Mouse (Mus musculus) CD4-positive helper T cell, adult 2 months (primary cell): ENCODE results near the gene Erp27.

Experiments used
- DNase-seq: peaks from one replicate; pipeline ENCODE4 v3.0.0-alpha.2; 2012; ENCODE audit warnings: low read depth, missing footprints, low spot score

Gene Erp27

DNA sequence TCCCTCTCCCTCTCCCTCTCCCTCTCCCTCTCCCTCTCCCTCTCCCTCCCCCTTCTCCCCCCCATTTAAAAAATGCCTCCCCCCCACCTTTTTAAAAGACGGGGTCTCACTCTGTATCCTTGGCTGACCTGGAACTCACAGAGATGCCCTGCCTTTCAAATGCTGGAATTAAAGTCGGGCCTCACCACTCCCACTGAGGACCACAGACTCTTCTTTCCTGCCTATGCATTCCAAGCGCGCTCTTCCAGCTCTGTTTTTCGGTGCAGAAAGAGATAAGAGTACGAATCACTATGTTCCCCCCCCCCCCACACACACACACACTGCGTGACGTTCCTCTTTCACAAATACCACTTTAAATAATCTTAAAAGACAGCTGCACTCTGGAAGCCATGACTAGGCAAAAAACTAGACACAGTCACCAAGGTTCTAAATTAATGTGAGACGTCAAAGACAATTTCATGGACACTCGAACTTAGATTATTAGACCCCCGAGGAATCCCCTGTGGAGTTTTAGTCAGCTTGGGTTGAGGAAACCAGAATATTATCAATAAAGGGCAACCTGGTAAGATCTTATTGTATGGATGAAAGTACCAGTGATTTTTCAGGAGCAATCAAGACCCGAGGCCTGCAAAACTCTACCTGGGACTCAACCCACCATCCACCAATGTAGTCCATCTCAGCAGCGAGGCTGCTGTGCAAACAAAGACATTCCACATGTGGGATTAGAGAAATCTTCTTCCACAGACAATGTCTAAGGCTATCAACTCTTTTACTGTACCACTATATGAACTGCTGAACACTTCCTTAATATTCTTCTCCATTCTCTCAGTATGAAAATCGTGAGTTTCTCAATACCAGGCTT is 17.6 kb upstream of the Erp27 start:
- peak; percentile 50 for DNase-seq

DNA sequence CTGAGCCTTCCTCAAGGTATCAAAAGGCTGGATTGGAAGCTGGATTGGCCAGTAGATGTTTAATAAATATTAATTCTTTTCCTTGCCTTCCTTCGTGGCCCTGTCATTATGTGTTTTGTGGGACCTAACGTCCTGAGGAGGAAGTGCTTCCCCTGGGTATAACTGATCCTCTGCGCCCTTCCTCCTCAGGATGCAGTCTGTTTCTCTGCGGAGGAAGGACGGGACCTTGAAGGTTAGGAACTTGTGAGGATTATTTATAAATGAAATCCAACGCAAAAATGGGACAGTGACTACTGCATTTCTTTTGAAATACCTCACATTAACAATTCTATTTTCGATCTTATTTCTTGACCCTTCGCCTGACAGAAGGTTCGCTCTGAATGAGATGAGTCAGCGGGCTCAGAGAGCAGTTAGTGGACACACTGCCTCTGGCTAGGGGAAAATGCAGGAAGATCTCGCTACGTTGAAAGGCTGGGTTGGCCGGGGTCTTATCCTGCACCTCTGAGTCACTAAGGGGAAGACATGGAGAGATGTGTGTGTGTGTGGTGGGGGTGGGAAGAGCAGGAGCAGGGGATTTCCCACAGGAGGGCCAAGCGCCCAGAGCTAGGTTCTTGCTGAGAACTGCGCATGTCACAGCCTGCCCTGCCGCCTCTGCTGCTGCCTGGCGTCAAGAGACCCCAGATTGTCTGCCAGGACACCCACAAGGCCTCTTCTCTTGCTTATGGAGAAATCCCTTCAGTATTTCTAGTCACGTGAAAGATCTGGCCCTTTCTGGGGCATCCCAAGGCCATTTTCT is 16.5 kb upstream of the Erp27 start:
- DNase-seq = peak; percentile 77

DNA sequence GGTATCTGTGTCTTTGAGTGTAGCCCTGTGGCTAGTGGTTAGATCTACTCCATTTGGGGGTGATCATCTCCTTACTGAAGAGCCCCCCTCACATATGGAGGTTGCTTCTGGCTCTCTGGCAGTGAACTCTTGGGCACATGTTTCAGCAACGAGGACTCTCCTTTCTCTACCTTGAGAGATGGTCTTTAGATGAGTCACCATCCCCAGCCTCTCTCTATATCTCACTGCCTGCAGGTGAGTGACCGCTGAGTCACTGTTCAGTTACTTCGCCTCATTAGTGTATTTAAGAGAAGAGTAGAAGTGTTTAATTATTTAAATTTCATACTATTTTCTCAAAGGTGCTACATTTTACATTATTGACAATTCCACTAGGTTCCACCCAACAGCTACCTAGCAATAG is 15.1 kb upstream of the Erp27 start:
- DNase-seq = no peak

DNA sequence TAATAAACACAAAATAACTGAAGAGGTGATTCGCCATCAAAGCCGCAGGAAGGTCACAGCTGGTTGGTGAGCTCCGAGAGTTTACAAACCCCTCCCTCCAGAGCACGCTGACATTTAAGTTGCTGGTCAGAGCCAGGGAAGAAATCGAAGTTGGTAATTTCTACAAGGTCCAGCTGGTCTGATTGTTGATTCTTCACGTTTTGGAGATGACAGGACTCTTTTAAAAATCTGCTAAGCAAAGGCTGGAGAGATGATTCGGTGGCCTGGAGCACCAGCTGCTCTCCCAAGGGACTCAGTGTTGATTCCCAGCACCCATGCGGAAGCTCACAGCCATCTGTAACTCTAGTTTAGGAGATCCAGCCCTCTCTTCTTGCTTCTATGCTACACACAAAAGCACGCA is 14.4 kb upstream of the Erp27 start:
- no peak for DNase-seq

DNA sequence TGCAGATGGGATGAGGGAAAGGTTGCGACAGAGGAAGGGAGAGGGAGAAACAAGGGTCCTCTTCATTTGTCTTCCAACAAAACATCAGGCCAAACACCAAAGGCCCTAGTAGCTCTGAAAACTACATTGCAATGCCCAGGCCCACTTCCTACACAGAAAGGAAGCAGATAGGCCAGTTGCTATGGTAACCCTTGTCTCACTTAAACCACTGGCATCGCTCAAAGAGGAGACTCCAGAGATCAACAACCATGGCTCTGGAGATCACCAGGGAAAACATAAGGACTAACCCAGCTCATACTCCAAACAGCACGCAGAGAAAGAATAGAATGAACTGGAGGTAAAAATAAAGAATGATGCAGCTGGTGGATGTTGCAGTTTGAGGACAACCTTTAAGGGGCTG is 13.3 kb upstream of the Erp27 start:
- DNase-seq = peak; percentile 67

DNA sequence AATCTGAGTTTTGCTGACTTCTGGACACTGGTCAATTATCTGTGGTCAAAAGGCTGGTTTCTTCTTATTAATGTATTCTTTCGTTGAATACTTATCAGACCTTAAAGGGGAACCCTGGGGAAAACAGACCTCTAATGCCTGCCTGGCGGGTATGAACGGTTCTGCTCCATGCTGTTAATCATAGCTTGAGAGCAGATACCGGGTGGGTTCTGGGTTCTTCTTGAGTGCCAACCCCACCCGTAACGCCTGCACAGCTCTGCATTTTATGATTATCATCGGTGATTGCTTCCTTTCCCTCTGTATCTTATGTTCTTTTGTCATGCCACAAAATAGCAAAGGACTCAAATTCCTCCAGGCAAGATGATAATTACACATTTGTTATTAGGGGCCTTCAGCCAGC is 12.1 kb upstream of the Erp27 start:
- DNase-seq = no peak

DNA sequence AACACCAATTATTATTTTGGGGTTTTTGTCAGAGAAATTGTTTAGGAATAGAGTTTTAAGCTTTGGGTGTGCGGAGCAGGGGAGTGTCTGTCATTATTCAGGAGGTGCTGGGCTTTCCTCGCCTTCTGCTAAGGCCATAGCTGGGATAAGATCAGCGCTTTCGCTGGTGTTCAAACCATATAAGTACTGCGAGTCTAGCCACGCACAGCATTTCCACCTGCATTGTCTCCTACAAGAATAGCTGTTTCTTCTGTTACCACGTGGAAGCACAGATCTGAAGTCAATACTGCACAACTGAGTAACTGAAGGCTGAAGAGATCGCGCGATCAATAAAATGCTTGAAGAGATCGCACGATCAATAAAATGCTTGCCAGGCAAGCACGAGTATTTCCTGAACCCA is 9.3 kb upstream of the Erp27 start:
- DNase-seq = peak; percentile 44

DNA sequence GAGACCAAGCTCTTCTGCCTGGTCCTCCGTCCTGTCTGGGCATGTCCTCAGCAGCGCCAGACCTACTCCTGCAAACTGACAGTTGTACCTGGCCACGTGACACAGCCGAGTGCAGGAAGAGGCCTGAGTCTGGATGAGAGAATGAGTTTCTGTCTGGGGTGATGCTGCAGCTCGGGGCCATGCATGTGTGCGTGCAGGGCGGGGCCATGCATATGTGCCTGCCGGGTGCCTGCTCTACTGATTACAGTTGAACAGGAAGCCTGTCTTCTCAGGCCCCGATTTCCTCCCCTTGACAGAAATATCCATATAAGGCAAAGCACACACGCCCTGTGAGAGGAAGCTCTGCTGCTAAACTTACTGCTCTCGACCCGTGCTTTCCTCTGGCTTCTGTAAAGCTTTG is 8.7 kb upstream of the Erp27 start:
- DNase-seq = peak; percentile 92

DNA sequence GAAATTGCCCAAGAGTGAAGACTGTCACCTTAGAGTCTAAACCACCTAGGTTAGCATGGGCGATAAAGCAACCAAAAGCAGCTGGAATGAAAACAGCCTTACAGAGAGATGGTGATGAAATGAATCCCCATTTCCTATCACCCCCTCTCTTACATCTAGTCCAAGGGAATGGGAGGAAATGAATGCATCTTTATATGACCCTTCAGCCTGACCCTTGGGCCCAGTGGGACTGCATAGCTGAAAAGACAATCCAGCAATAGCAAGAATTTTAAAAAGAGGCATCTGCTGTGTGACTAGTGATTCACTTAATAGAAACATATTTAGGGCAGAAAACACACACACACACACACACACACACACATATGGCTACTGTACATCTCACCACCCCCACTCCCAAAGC is 5.6 kb upstream of the Erp27 start:
- DNase-seq = no peak

DNA sequence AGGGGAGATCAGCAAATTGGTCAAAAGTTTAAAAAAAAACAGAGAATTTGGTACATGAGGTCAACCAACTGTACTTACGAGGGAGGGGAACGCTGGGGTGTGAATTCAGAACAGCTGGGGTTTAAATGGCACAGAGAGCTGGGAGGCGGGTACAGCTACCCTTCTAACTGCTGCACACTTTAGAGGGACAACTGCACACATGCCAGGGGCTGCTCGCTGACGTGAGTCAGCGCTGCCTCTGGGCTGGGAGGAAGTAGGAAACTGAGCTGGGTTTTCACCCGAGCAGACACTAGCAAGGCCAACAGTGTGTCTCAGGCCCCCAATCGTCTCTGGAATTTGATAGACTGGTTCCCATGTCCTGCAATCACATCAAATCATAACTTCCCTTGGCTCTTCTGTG is 3.1 kb upstream of the Erp27 start:
- no peak for DNase-seq

DNA sequence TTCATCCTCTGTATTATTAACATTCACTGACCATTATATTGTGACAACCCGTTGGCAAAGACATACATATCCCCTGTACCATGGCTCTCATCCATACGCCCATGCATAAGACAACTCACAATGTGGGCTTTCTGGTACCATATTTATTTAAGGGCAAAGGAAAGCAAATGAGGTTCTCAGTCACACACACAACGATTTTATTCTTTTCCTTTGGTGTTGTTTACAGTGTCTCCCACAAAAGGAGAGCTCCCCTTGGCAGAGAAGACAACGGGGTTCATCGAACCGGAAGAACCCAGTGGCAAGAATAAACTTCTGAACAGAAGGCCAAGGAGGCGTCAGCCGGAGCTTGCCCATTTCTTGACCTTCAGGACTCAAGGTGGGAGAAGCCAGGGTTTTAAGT is 1.6 kb upstream of the Erp27 start, which contains the start of gene Pde6h:
TSS of gene Pde6h (plus strand) at position 301 of the 400 bp plus-strand sequence.
- no peak for DNase-seq

DNA sequence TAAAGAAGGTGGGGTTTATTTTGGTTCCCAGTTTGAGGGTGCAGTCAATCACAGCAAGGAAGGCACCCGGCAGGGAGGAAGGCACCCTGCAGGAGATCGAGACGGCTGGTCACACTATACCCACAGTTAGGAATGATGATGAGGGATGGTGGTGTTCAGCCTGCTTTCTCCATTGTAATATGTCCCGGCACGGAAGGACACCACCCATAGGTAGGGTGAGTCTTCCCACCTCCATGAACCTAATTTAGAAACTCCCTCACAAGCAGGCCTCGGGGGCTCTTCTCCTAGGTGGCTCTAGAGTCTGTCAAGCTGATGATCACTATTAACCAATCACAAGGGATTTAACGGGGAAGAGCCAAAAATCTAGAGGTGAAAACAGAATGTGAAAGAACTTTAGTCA is 891 bp upstream of the Erp27 start:
- DNase-seq = no peak

DNA sequence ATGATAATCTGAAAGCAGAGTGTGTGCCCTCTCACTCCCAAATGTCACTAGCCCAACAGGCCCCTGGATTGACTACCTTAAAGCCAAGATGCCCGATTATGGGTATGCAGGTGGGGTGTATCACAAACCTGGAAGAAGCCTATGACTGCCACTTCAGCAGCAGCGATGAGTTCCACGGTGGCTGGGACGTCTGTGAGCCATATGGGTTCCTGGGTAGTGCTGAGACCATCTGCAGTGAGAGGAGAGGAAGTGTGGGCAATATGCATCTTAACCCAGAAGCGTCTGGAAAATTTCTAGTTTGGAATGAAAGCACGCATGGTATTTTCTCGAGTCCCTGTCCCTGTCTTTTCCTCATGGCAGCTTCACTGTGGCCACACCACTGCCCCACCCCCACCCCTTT is 379 bp downstream of the Erp27 start:
- no peak for DNase-seq

DNA sequence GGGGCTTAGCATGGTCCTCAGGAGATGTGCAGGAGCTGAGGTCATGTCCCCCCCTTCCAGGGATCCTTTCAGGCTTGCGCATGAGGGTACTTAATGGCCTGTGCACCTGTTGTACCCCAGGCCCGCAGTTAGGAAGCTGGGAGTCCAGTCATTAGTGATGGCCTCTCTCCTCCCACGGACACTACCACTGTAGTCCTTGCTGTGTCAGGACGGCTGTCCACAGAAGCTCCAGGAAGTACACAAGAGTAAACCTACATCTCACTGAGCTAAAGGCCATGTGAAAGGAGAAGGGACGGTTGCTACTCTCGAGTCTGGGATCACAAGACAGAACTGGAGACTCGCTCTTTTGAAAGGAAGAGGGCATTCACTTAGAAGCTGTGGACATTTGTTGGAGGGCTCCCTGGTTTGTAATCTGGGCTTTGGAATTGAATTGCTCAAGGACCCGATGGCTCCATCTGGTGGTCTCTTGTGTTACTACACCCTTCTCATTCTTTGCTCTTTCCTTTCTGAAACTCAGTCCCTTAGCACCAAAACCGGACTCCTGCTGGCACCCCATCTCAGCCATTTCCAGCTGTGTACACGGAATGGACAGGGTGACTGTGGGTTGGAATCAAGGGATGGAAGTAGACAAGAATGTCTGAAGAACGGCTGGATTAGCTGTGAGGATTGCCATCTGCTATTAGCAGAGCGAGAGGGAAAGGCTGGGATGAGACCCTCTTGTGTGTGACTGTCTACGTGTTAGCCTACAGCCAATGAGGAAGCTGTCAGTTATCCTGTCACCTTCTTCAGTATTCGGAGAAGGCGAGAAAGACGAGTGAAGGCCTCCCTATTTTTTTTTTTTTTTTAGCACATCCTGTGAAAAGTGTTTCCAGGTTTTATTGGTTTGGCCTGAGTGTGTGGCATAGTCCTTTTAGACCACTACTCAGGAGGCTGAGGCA is 1.4 kb downstream of the Erp27 start:
- DNase-seq = peak; percentile 67

DNA sequence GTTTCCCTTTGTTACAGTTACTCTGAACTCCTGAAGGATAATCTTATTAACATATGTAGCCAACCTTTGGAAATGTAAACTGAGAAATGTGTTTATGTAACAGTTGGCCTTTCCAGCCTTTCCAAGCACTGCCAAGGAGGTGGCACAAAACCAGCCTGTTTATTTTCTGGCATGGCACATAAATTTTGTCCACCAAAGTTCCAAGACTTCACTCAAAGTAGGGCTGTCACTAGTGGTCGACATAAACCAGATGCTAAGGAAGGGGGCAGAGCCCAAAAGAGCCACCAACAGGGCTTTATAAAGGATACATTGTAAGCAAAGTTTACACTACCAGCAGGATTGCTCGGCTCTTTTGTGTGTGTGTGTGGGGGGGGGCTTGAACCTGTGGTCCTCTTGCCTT is 4.1 kb downstream of the Erp27 start:
- DNase-seq = no peak

DNA sequence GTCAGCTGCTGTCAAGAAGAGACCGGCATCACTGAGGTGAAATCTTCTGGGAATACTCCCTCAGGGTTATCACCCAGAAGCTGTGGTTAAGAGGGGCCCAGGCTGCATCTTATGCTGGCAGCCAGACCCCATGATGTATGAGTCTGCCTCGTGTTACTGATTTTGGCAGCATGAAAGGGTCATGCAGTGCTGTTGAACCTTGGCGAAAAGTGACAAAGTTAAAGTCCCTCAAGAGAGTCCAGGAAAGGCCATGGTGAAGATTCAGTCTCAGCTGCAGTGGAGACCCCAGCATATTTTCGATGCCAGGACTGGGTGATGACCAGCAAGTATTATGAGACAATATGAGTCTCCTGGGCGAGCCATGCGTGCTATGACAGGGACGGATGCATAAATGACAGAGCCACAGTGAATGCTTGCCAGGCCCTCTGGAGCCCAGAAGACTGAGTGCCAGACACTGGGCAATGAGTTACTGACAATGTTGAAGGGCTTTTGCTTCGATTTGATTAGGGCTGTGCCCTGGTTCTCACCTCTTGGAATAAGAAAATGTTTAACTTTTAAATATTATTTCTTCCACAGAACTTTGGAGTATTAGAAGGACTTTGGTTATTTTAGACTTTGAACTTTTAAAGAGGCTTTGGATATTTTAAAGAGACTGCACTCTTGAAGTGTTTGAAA is 6.1 kb downstream of the Erp27 start:
- no peak for DNase-seq

DNA sequence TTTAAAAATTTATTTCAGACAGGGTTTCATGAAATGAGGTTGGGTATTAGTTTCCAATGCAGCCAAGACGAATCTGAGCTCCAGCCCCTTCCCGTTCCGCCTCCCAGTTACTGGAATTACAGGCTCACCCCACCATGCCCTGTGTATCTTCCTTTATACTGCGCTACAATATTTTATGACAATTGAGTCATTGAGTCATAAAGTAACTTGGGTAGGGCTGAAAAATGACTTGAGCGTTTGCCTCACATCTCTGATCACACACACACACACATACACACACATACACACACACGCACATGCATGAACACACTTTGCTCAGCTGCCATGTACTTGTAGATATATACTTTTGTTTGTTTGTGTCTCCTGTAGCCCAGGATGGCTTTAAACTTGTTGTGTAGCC is 7.7 kb downstream of the Erp27 start:
- DNase-seq = no peak

DNA sequence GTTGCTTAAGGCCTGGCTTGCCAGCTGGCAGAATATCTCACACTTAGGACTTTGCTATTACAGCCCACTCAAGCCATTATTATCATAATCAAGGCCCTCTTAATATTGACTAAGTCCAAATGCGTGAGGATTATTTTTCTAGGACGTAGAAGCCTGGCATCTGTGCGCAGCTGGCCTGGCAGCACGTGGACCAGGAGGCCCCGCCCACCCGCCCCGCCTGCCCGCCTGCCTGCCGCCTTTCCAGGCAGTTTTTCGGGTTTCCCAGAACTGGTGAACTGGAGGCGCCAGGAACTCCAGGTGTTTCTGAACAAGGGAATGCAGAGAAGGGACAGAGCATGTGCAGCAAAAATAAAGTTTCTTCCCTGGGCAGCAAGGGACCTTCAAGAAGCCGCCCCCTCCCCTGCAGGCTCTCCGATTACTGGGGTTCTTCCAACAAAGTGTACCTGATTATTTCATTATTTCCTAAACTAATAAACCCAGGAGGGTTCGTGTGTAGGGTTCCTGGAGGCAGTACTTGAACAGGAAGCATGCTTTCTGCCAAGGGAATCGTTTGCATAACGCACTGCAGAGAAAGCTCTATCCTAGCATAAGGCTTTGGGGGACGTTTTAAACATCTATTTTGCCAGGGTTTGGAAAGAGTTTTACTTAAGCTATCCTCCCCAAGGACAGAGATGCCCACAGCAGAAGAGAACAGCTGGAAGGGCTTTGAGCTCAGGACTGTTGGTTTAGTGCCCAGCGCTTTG is 8.4 kb downstream of the Erp27 start:
- no peak for DNase-seq

DNA sequence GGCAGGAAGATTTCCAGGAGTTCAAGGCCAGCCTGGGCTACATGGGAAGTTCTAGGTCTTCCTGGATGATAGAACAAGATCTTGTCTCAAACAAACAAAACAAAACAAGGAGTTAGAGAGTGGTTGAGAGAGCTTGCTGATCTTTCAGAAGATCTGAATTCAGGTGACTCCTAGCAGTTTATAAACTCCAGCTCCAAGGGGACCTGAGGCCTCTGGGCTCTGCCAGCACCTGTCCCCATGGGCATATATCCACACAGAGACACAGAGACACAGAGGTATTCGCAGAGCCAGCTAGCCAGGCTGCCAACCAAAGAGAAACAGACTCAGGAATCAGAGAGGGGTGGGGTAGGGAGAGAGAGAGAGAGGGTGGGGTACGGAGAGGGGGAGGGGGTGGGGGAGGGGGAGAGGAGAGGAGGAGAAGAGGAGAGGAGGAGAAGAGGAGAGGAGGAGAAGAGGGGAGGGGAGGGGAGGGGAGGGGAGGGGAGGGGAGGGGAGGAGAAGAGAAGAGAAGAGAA is 9.2 kb downstream of the Erp27 start:
- DNase-seq = no peak

DNA sequence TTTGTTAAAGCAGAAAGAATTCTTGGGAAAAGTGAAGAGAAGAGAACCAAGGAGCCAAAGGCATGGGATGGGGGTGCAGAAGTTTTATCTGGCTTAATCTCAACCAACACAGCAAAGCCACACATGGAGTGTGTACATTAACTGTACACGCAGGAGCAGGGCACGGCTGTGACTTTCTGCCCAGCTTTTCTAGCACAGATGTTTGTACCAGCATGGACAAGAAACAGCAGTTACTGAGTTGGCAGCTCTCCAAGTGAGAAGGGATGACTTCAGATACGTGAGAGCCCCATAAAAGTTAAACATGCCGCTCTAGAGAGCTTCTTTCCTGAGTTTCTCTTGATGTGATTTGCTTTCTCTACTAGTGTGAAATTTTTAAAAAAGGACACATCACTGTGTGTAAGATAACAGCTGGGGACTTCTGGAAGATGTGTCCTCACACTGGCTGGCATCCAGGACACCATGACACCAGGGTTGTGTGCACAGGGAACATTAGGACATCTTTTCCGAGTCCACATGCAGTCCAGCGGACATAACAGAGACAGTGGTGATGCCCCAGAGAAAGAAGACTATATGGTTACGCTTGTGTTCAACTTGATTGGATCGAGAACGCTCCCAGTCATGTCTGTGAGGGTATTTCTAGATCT is 11.6 kb downstream of the Erp27 start:
- no peak for DNase-seq
